Mouse (Mus musculus): ENCODE data around the gene C2cd2. TPM values are rescaled to one million over a fixed set of nuclear protein-coding genes. Genes with fewer than 3 reads are reported as not detected.

C2cd2 gene
- total RNA-seq, 1 experiment from 2014 or later: 24.7 TPM

- no peak for DNase-seq
Observed at GRCm38 (mm10) chr16:97882891-97883290, 79.5 kb downstream of the C2cd2 start.

- peak; percentile 51 for DNase-seq
Observed at GRCm38 (mm10) chr16:97879134-97879533, 83.3 kb downstream of the C2cd2 start.

GRCm38 (mm10) chr16:97877502-97877901 lies 84.9 kb downstream of the C2cd2 start:
- DNase-seq: no peak

- no peak for DNase-seq
Observed at GRCm38 (mm10) chr16:97875101-97875500, 87.3 kb downstream of the C2cd2 start.

GRCm38 (mm10) chr16:97874376-97874775 lies 88.0 kb downstream of the C2cd2 start:
- DNase-seq: no peak

- DNase-seq: no peak
Observed at GRCm38 (mm10) chr16:97872657-97873056, 89.7 kb downstream of the C2cd2 start.

- DNase-seq: no peak
Observed at GRCm38 (mm10) chr16:97869193-97870102, 93.0 kb downstream of the C2cd2 start.

GRCm38 (mm10) chr16:97863932-97864467 lies 98.4 kb downstream of the C2cd2 start:
- DNase-seq: no peak

GRCm38 (mm10) chr16:97856050-97856449 lies 106.3 kb downstream of the C2cd2 start:
- DNase-seq: no peak

GRCm38 (mm10) chr16:97851741-97852319 lies 110.6 kb downstream of the C2cd2 start, which contains the start of gene Prdm15:
TSS of gene Prdm15 (minus strand) at chr16:97851850.
- peak; percentile 90 for DNase-seq

- peak; percentile 88 for DNase-seq
Observed at GRCm38 (mm10) chr16:97851061-97851740, 111.2 kb downstream of the C2cd2 start.

- DNase-seq: no peak
Observed at GRCm38 (mm10) chr16:97850667-97851060, 111.7 kb downstream of the C2cd2 start.

GRCm38 (mm10) chr16:97848832-97849231 lies 113.6 kb downstream of the C2cd2 start:
- no peak for DNase-seq

GRCm38 (mm10) chr16:97844967-97845937 lies 117.1 kb downstream of the C2cd2 start:
- peak; percentile 26 for DNase-seq

GRCm38 (mm10) chr16:97832154-97832553 lies 130.2 kb downstream of the C2cd2 start:
- no peak for DNase-seq

- DNase-seq: no peak
Observed at GRCm38 (mm10) chr16:97828207-97828606, 134.2 kb downstream of the C2cd2 start.

GRCm38 (mm10) chr16:97823311-97824007 lies 138.9 kb downstream of the C2cd2 start:
- DNase-seq: no peak

GRCm38 (mm10) chr16:97819532-97819931 lies 142.9 kb downstream of the C2cd2 start:
- no peak for DNase-seq

- no peak for DNase-seq
Observed at GRCm38 (mm10) chr16:97817414-97817813, 145.0 kb downstream of the C2cd2 start.

- no peak for DNase-seq
Observed at GRCm38 (mm10) chr16:97815269-97815668, 147.1 kb downstream of the C2cd2 start.

GRCm38 (mm10) chr16:97814060-97814459 lies 148.3 kb downstream of the C2cd2 start:
- no peak for DNase-seq

Data from adrenal gland, postnatal 25 days (tissue).